Mouse (Mus musculus) CH12.LX (cell line): ENCODE measurements around the gene Ppp1r9b. TPM values are rescaled to one million over a fixed set of nuclear protein-coding genes. Genes with fewer than 3 reads are reported as not detected.

Experiments
- DNase-seq: peaks from one replicate; pipeline ENCODE4 v3.0.0-alpha.2; 2013; ENCODE audit errors: extremely low read depth
- H3K27ac ChIP-seq: 2 replicates; pipeline ENCODE4 v1.5.1; 2012; ENCODE audit warnings: low read depth, mild to moderate bottlenecking, control low read depth, moderate library complexity; ENCODE audit not compliant: insufficient read depth
- H3K27me3 ChIP-seq: replicated peaks from 2 replicates; pipeline ENCODE3; 2012; ENCODE audit warnings: inconsistent platforms
- H3K36me3 ChIP-seq, 2 experiments: replicated peaks in 1 of 2; 2 replicates each; pipeline versions ENCODE3 to v1.6.1; 2012; ENCODE audit warnings: inconsistent platforms in 1 of 2, low read length in 1 of 2, mild to moderate bottlenecking in 1 of 2, mixed read lengths in 1 of 2, moderate library complexity in 1 of 2; ENCODE audit not compliant: control insufficient read depth in 1 of 2, insufficient read depth in 1 of 2
- H3K4me1 ChIP-seq, 2 experiments: 2 replicates each; pipeline ENCODE4 v1.6.1; 2012; ENCODE audit warnings: inconsistent platforms in 1 of 2, moderate library complexity in 1 of 2; ENCODE audit not compliant: insufficient read depth in 2 of 2, control insufficient read depth in 1 of 2
- H3K4me2 ChIP-seq: 2 replicates; pipeline ENCODE4 v1.6.1; 2012; ENCODE audit warnings: low read depth, mild to moderate bottlenecking, control low read depth; ENCODE audit not compliant: poor library complexity, insufficient read depth, severe bottlenecking
- H3K4me3 ChIP-seq, 3 experiments: fragments of 150-350 bp in 1 of 3; sonication (generic) in 1 of 3; replicated peaks in 1 of 3; 2 replicates each; pipeline versions ENCODE3 to v1.5.1; 2011 to 2012; ENCODE audit warnings: low read depth in 2 of 3, low read length in 2 of 3, mild to moderate bottlenecking in 2 of 3, moderate library complexity in 2 of 3, control low read depth in 1 of 3, improper control_type of control experiment in 1 of 3, inconsistent platforms in 1 of 3, mixed read lengths in 1 of 3; ENCODE audit not compliant: poor library complexity in 1 of 3
- H3K79me2 ChIP-seq: replicated peaks from 2 replicates; pipeline ENCODE4 v1.6.1; 2012; ENCODE audit warnings: mild to moderate bottlenecking, moderate library complexity; ENCODE audit not compliant: control insufficient read depth, poor library complexity, insufficient read depth, severe bottlenecking; ENCODE audit errors: extremely low read depth
- H3K9ac ChIP-seq: 2 replicates; pipeline ENCODE4 v1.6.1; 2012; ENCODE audit warnings: low read depth, mild to moderate bottlenecking, control low read depth, moderate library complexity; ENCODE audit not compliant: insufficient read depth
- H3K9me3 ChIP-seq: replicated peaks from 2 replicates; pipeline ENCODE3; 2012; ENCODE audit warnings: low read length, inconsistent platforms, mixed read lengths
- BHLHE40 ChIP-seq: IDR thresholded peaks from 2 replicates; pipeline ENCODE4 v1.6.1; 2011; ENCODE audit warnings: mild to moderate bottlenecking, low read depth, low read length, improper control_type of control experiment
- CHD1 ChIP-seq: IDR thresholded peaks from 2 replicates; pipeline ENCODE4 v1.6.1; 2012; ENCODE audit warnings: low read depth, low read length, improper control_type of control experiment, inconsistent platforms
- CHD2 ChIP-seq: IDR thresholded peaks from 2 replicates; pipeline ENCODE4 v1.6.1; 2011; ENCODE audit warnings: low read length, improper control_type of control experiment
- CTCF ChIP-seq, 2 experiments: IDR thresholded peaks in 1 of 2; conservative IDR thresholded peaks in 1 of 2; 2 replicates each; pipeline ENCODE4 v1.5.1; 2011 to 2012; ENCODE audit warnings: low read depth in 2 of 2, low read length in 2 of 2, improper control_type of control experiment in 1 of 2, inconsistent platforms in 1 of 2, mild to moderate bottlenecking in 1 of 2, moderate library complexity in 1 of 2
- E2F4 ChIP-seq: IDR thresholded peaks from 2 replicates; pipeline ENCODE4 v1.6.1; 2011; ENCODE audit warnings: low read depth, low read length, improper control_type of control experiment; ENCODE audit not compliant: insufficient replicate concordance
- HCFC1 ChIP-seq: IDR thresholded peaks from 2 replicates; pipeline ENCODE4 v1.6.1; 2012; ENCODE audit warnings: low read depth, mild to moderate bottlenecking, inconsistent platforms, low read length, improper control_type of control experiment
- IRF4 ChIP-seq: IDR thresholded peaks from 2 replicates; pipeline ENCODE4 v1.6.1; 2014; ENCODE audit warnings: low read depth, mild to moderate bottlenecking, inconsistent platforms, low read length, improper control_type of control experiment
- JUND ChIP-seq: conservative IDR thresholded peaks from 2 replicates; pipeline ENCODE4 v1.6.1; 2011; ENCODE audit warnings: low read depth, low read length, improper control_type of control experiment
- MAFK ChIP-seq: IDR thresholded peaks from 2 replicates; pipeline ENCODE4 v1.6.1; 2011; ENCODE audit warnings: low read length, improper control_type of control experiment; ENCODE audit not compliant: insufficient replicate concordance
- MEF2A ChIP-seq: IDR thresholded peaks from 2 replicates; pipeline ENCODE4 v1.6.1; 2014; ENCODE audit warnings: low read depth, mild to moderate bottlenecking, inconsistent platforms, low read length, improper control_type of control experiment, borderline replicate concordance
- MXI1 ChIP-seq: IDR thresholded peaks from 2 replicates; pipeline ENCODE4 v1.6.1; 2011; ENCODE audit warnings: mild to moderate bottlenecking, low read depth, low read length, improper control_type of control experiment
- MYC ChIP-seq: IDR thresholded peaks from 2 replicates; pipeline ENCODE4 v1.6.1; 2011; ENCODE audit warnings: low read depth, mild to moderate bottlenecking, improper control_type of control experiment, low read length
- NRF1 ChIP-seq: IDR thresholded peaks from 2 replicates; pipeline ENCODE4 v1.6.1; 2014; ENCODE audit warnings: low read depth, mild to moderate bottlenecking, inconsistent platforms, low read length, improper control_type of control experiment, moderate library complexity
- RAD21 ChIP-seq: IDR thresholded peaks from 2 replicates; pipeline ENCODE4 v1.6.1; 2011; ENCODE audit warnings: low read depth, mild to moderate bottlenecking, low read length, improper control_type of control experiment, moderate library complexity
- SMC3 ChIP-seq: IDR thresholded peaks from 2 replicates; pipeline ENCODE4 v1.6.1; 2011; ENCODE audit warnings: low read depth, low read length, improper control_type of control experiment
- TBP ChIP-seq: conservative IDR thresholded peaks from 2 replicates; pipeline ENCODE4 v1.6.1; 2011; ENCODE audit warnings: low read depth, low read length, improper control_type of control experiment
- TCF12 ChIP-seq: IDR thresholded peaks from 2 replicates; pipeline ENCODE4 v1.6.1; 2014; ENCODE audit warnings: low read depth, mild to moderate bottlenecking, inconsistent platforms, low read length, improper control_type of control experiment
- USF1 ChIP-seq: IDR thresholded peaks from 2 replicates; pipeline ENCODE4 v1.6.1; 2014; ENCODE audit warnings: low read depth, mild to moderate bottlenecking, inconsistent platforms, low read length, improper control_type of control experiment
- ZC3H11A ChIP-seq: IDR thresholded peaks from 2 replicates; pipeline ENCODE4 v1.6.1; 2012; ENCODE audit warnings: low read depth, mild to moderate bottlenecking, inconsistent platforms, low read length, improper control_type of control experiment
- ZMIZ1 ChIP-seq: IDR thresholded peaks from 2 replicates; pipeline ENCODE4 v1.6.1; 2012; ENCODE audit warnings: low read depth, mild to moderate bottlenecking, inconsistent platforms, low read length, improper control_type of control experiment
- dilution Hi-C: fragments of 300-500 bp; cut with MboI; formaldehyde crosslinking; loops from 2 replicates; pipeline ENCODE4 v1.14.3; 2020; ENCODE audit warnings: low sequenced_read_pairs; ENCODE audit not compliant: extremely low pct_unique_long_range_greater_than_20kb, extremely low pct_ligation_motif_present
- in situ Hi-C: fragments of 300-500 bp; cut with MboI; formaldehyde crosslinking; loops from 3 replicates; pipeline ENCODE4 v1.14.3; 2019; ENCODE audit warnings: low sequenced_read_pairs, low pct_ligation_motif_present, low pct_unique_long_range_greater_than_20kb, mixed read lengths
- polyA plus RNA-seq: library from polyadenylated mRNA; unstranded; fragments of >175 nt; gene quantifications from 2 replicates; pipeline ENCODE4 v1.2.1, GENCODE M21; 2012; ENCODE audit warnings: low read depth; ENCODE audit not compliant: insufficient read length
- total RNA-seq, 2 experiments: library from RNA; depleted of rRNA; stranded (reverse); fragments of 300-350 nt in 1 of 2; fragments of >200 nt in 1 of 2; gene quantifications; 2 replicates each; pipeline ENCODE4 v1.2.3; 2012 to 2014

Ppp1r9b gene
- total and polyA plus RNA-seq, 3 experiments, result 7.8 to 21.8 (median 21.2) TPM

DNA sequence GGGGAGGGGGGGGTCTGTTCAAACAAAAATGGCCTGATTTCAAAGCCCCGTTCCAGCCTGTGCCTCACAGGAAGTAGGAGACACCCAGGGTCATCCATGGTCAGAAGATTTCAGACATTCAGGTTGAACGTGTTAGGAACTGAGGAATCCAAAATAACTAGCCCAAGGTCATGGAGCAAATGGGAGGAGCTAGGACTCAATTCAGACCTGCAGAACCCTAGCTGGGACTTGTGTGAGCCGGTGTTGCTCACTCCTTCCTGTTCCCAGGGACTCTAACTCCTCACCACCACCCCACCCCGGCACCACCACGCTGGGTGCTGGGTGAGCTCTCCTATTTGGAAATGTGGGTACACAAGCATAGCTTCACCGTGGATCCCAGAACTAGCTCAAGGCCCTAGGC, 3.5 kb upstream of the Ppp1r9b start:
- peaks cover 25% of the 10 kb centered on the region for H3K27me3 ChIP-seq
- no peaks in the 10 kb centered on the region for H3K79me2 ChIP-seq
- no peaks in the 10 kb centered on the region for H3K9me3 ChIP-seq
- H3K4me2 ChIP-seq, result no peak overlapping the region
- H3K4me3 ChIP-seq, result no peak overlapping the region
- in situ Hi-C loops (no loop called here), dilution Hi-C loops (no loop called here)
- TF ChIP-seq MXI1, result no peak
- no peak for TF ChIP-seq NRF1
- H3K36me3 ChIP-seq, result peaks cover 0 to 2% of the 10 kb centered on the region in 2 experiments
- DNase-seq, result no peak
- H3K27ac ChIP-seq, result no peak overlapping the region
- peaks cover 8 to 29% of the 10 kb centered on the region in 2 experiments for H3K4me1 ChIP-seq
- H3K9ac ChIP-seq, result no peak overlapping the region

DNA sequence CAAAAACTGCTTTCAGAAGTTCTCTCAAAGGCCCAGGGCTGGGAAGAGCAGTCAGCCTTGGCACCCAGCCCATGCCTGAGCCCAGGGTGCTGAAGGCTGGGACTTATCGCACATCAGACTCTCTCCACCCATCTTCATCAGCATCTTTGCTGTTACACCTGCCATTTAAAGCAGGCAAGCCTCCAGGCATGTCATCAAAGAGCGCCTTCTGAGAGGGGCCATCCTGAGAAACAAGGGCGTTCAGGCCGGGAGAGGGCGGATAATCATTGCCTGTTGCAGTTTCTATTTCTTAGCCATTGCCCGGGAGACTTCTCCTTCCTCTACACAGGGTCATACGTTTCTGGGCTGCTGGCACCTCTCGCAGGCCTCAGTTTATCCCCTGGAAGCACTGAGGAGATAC, 3.0 kb upstream of the Ppp1r9b start:
- peaks cover 0 to 3% of the 10 kb centered on the region in 2 experiments for H3K36me3 ChIP-seq
- H3K9me3 ChIP-seq, result no peaks in the 10 kb centered on the region
- H3K9ac ChIP-seq, result no peak overlapping the region
- H3K27ac ChIP-seq, result no peak overlapping the region
- dilution Hi-C loops, result no loop called here
- no peak overlapping the region for H3K4me3 ChIP-seq
- H3K79me2 ChIP-seq, result no peaks in the 10 kb centered on the region
- peaks cover 12 to 34% of the 10 kb centered on the region in 2 experiments for H3K4me1 ChIP-seq
- in situ Hi-C loops, result no loop called here
- no peak for TF ChIP-seq TCF12
- no peak for TF ChIP-seq ZMIZ1
- no peak for TF ChIP-seq IRF4
- no peak for TF ChIP-seq TBP
- TF ChIP-seq MXI1, result no peak
- TF ChIP-seq CHD2, result no peak
- TF ChIP-seq NRF1, result no peak
- TF ChIP-seq E2F4, result no peak
- no peak for TF ChIP-seq BHLHE40
- TF ChIP-seq JUND, result no peak
- no peak for TF ChIP-seq RAD21
- TF ChIP-seq SMC3, result no peak
- no peak for TF ChIP-seq CTCF (conservative IDR thresholded peaks at IDR 0.05 in 1 of 2, IDR thresholded peaks at IDR 0.05 in 1 of 2; ENCODE audit: low read depth in 2 of 2, low read length in 2 of 2)
- no peak for TF ChIP-seq USF1
- TF ChIP-seq CHD1, result no peak
- TF ChIP-seq MEF2A, result no peak
- no peak for TF ChIP-seq MYC
- TF ChIP-seq ZC3H11A, result no peak
- TF ChIP-seq MAFK, result no peak
- no peak for TF ChIP-seq HCFC1
- no peak overlapping the region for H3K4me2 ChIP-seq
- no peak for DNase-seq
- H3K27me3 ChIP-seq, result peaks cover 24% of the 10 kb centered on the region
